Mouse (Mus musculus) limb, embryonic 15.5 days (tissue): ENCODE results near the gene Gm20538. TPM values are rescaled to one million over a fixed set of nuclear protein-coding genes. Genes with fewer than 3 reads are reported as not detected.

Experiments
- ATAC-seq: fragments of 200-750 bp; cut with Nextera tagmentation; 2 replicates; pipeline ENCODE4 v1.8.0; 2017; ENCODE audit warnings: low read depth, moderate TSS enrichment; ENCODE audit not compliant: insufficient number of reproducible peaks, low FRiP score, low TSS enrichment
- H3K27ac ChIP-seq: fragments of 300-500 bp; sonication (generic); 2 replicates; pipeline ENCODE4 v1.5.1; 2015; ENCODE audit warnings: moderate library complexity, mild to moderate bottlenecking, inconsistent platforms
- H3K27me3 ChIP-seq: fragments of 300-500 bp; sonication (generic); 2 replicates; pipeline ENCODE4 v1.6.1; 2015; ENCODE audit warnings: inconsistent platforms
- H3K36me3 ChIP-seq: fragments of 300-500 bp; sonication (generic); 2 replicates; pipeline ENCODE4 v1.6.1; 2015; ENCODE audit warnings: inconsistent platforms
- H3K4me1 ChIP-seq: fragments of 300-500 bp; sonication (generic); 2 replicates; pipeline ENCODE4 v1.6.1; 2015; ENCODE audit warnings: inconsistent platforms
- H3K4me2 ChIP-seq: fragments of 300-500 bp; sonication (generic); 2 replicates; pipeline ENCODE4 v1.6.1; 2015; ENCODE audit warnings: mild to moderate bottlenecking, inconsistent platforms
- H3K4me3 ChIP-seq: fragments of 300-500 bp; sonication (generic); 2 replicates; pipeline ENCODE4 v1.5.1; 2015; ENCODE audit warnings: mild to moderate bottlenecking, inconsistent platforms
- H3K9ac ChIP-seq: fragments of 300-500 bp; sonication (generic); 2 replicates; pipeline ENCODE4 v1.6.1; 2015; ENCODE audit warnings: inconsistent platforms
- H3K9me3 ChIP-seq: fragments of 300-500 bp; sonication (generic); 2 replicates; pipeline ENCODE4 v1.6.1; 2016; ENCODE audit warnings: inconsistent platforms
- WGBS: fragments of 180-500 bp; shearing (Covaris S2); methylation state at CpG from one replicate; pipeline ENCODE4 v1.1.7; 2015; 5-methylcytosine and 5-hydroxymethylcytosine counted together
- polyA plus RNA-seq: library from polyadenylated mRNA; unstranded; fragments of >200 nt; fragmentation: Nextera tagmentation; extraction: Ambion mirVana; gene quantifications from 2 replicates; pipeline ENCODE4 v1.2.1, GENCODE M21; 2015

Gene Gm20538
- polyA plus RNA-seq, 1 experiment from 2014 or later: not detected

- Histone ChIP-seq H3K4me1 (no peaks in the 10 kb centered on the region), H3K4me2 (no peak overlapping the region), H3K9ac (no peak overlapping the region), H3K36me3 (no peaks in the 10 kb centered on the region), H3K27ac (no peak overlapping the region), H3K27me3 (no peaks in the 10 kb centered on the region), H3K4me3 (no peak overlapping the region), H3K9me3 (no peaks in the 10 kb centered on the region)
- 72% methylated on average over 9 of the region's 9 CpGs for WGBS
- no peak for ATAC-seq
These were observed 27.0 kb downstream of the Gm20538 start for GRCm38 (mm10) chr19:44525551-44526205.

GRCm38 (mm10) chr19:44519152-44519551, 33.5 kb downstream of the Gm20538 start:
- Histone ChIP-seq H3K4me1 (peaks cover 13% of the 10 kb centered on the region), H3K9ac (no peak overlapping the region), H3K9me3 (no peaks in the 10 kb centered on the region), H3K27ac (no peak overlapping the region), H3K4me2 (no peak overlapping the region), H3K4me3 (no peak overlapping the region), H3K27me3 (peaks cover 34% of the 10 kb centered on the region), H3K36me3 (no peaks in the 10 kb centered on the region)
- no peak for ATAC-seq
- 29% methylated on average over 7 of the region's 7 CpGs for WGBS

- no peaks in the 10 kb centered on the region for H3K9me3 ChIP-seq
- no peak overlapping the region for H3K27ac ChIP-seq
- H3K4me2 ChIP-seq: no peak overlapping the region
- H3K4me1 ChIP-seq: peaks cover 13% of the 10 kb centered on the region
- no peak overlapping the region for H3K9ac ChIP-seq
- no peak for ATAC-seq
- WGBS: 53% methylated on average over 12 of the region's 12 CpGs
- peaks cover 44% of the 10 kb centered on the region for H3K27me3 ChIP-seq
- H3K4me3 ChIP-seq: no peak overlapping the region
- H3K36me3 ChIP-seq: no peaks in the 10 kb centered on the region
These were observed 34.4 kb downstream of the Gm20538 start for GRCm38 (mm10) chr19:44517996-44518768.

- no peak overlapping the region for H3K9ac ChIP-seq
- no peak overlapping the region for H3K4me3 ChIP-seq
- no peak overlapping the region for H3K4me2 ChIP-seq
- no peaks in the 10 kb centered on the region for H3K9me3 ChIP-seq
- H3K27ac ChIP-seq: no peak overlapping the region
- WGBS: 54% methylated on average over 6 of the region's 6 CpGs
- no peaks in the 10 kb centered on the region for H3K36me3 ChIP-seq
- H3K27me3 ChIP-seq: peaks cover 68% of the 10 kb centered on the region
- peaks cover 26% of the 10 kb centered on the region for H3K4me1 ChIP-seq
- ATAC-seq: no peak
These were observed 36.9 kb downstream of the Gm20538 start for GRCm38 (mm10) chr19:44515769-44516168.

GRCm38 (mm10) chr19:44514521-44515451, 37.8 kb downstream of the Gm20538 start:
- Histone ChIP-seq H3K27me3 (peaks cover 78% of the 10 kb centered on the region), H3K4me3 (no peak overlapping the region), H3K4me2 (no peak overlapping the region), H3K9ac (no peak overlapping the region), H3K9me3 (no peaks in the 10 kb centered on the region), H3K36me3 (no peaks in the 10 kb centered on the region), H3K27ac (no peak overlapping the region), H3K4me1 (peaks cover 32% of the 10 kb centered on the region)
- 26% methylated on average over 14 of the region's 14 CpGs for WGBS
- ATAC-seq: no peak

GRCm38 (mm10) chr19:44513921-44514482, 38.6 kb downstream of the Gm20538 start:
- Histone ChIP-seq H3K9me3 (no peaks in the 10 kb centered on the region), H3K4me3 (no peak overlapping the region), H3K36me3 (no peaks in the 10 kb centered on the region), H3K27me3 (peaks cover 84% of the 10 kb centered on the region), H3K4me2 (no peak overlapping the region), H3K27ac (no peak overlapping the region), H3K9ac (no peak overlapping the region), H3K4me1 (peaks cover 28% of the 10 kb centered on the region)
- 26% methylated on average over 7 of the region's 7 CpGs for WGBS
- ATAC-seq: no peak

- no peak for ATAC-seq
- no peaks in the 10 kb centered on the region for H3K9me3 ChIP-seq
- H3K4me3 ChIP-seq: no peak overlapping the region
- WGBS: 19% methylated on average over 11 of the region's 11 CpGs
- H3K36me3 ChIP-seq: no peaks in the 10 kb centered on the region
- H3K27ac ChIP-seq: no peak overlapping the region
- H3K27me3 ChIP-seq: peaks cover 87% of the 10 kb centered on the region
- peaks cover 27% of the 10 kb centered on the region for H3K4me1 ChIP-seq
- H3K9ac ChIP-seq: no peak overlapping the region
- H3K4me2 ChIP-seq: no peak overlapping the region
These were observed 39.4 kb downstream of the Gm20538 start for GRCm38 (mm10) chr19:44513054-44513833.

GRCm38 (mm10) chr19:44512601-44513000, 40.0 kb downstream of the Gm20538 start:
- H3K36me3 ChIP-seq: no peaks in the 10 kb centered on the region
- H3K9me3 ChIP-seq: no peaks in the 10 kb centered on the region
- H3K4me3 ChIP-seq: no peak overlapping the region
- H3K4me1 ChIP-seq: peaks cover 27% of the 10 kb centered on the region
- ATAC-seq: no peak
- H3K9ac ChIP-seq: no peak overlapping the region
- H3K27me3 ChIP-seq: peaks cover 89% of the 10 kb centered on the region
- 30% methylated on average over 5 of the region's 5 CpGs for WGBS
- no peak overlapping the region for H3K27ac ChIP-seq
- H3K4me2 ChIP-seq: no peak overlapping the region

- Histone ChIP-seq H3K4me2 (peak overlapping the region; percentile 89), H3K9me3 (no peaks in the 10 kb centered on the region), H3K4me3 (peak overlapping the region; percentile 44), H3K4me1 (peaks cover 27% of the 10 kb centered on the region), H3K36me3 (no peaks in the 10 kb centered on the region), H3K9ac (no peak overlapping the region), H3K27me3 (peaks cover 88% of the 10 kb centered on the region), H3K27ac (no peak overlapping the region)
- WGBS: under 1% methylated on average over 66 of the region's 66 CpGs
- ATAC-seq: no peak
These were observed 41.0 kb downstream of the Gm20538 start for GRCm38 (mm10) chr19:44511451-44512231.

GRCm38 (mm10) chr19:44510534-44511175, 42.0 kb downstream of the Gm20538 start:
- Histone ChIP-seq H3K9ac (no peak overlapping the region), H3K4me3 (peak overlapping the region; percentile 5; the same call in 1 of the 2 replicates), H3K27ac (no peak overlapping the region), H3K4me1 (peaks cover 27% of the 10 kb centered on the region), H3K4me2 (peak overlapping the region; percentile 89; the same call in 1 of the 2 replicates), H3K9me3 (no peaks in the 10 kb centered on the region), H3K36me3 (no peaks in the 10 kb centered on the region), H3K27me3 (peaks cover 81% of the 10 kb centered on the region)
- 4% methylated on average over 12 of the region's 12 CpGs for WGBS
- ATAC-seq: no peak
